Mouse (Mus musculus): Measurements from ENCODE around the gene Eif4e3. TPM values are rescaled to one million over a fixed set of nuclear protein-coding genes. Genes with fewer than 3 reads are reported as not detected.

The Eif4e3 gene
- polyA plus RNA-seq, 1 experiment = not detected

GRCm38 (mm10) chr6:99691666-99692205 is 25.2 kb upstream of the Eif4e3 start:
- TF ChIP-seq TAL1 (IDR thresholded peaks at IDR 0.05; ENCODE audit: low read length) (no peak), GATA1 (IDR thresholded peaks at IDR 0.05; ENCODE audit: low read length) (no peak)
- no peaks in the 10 kb centered on the region for H3K4me1 ChIP-seq (ENCODE audit: control insufficient read depth)
- no peaks in the 10 kb centered on the region; the same call in 1 of the 2 replicates for H3K9me3 ChIP-seq (ENCODE audit: control insufficient read depth, low read length)
- H3K4me3 ChIP-seq (replicated peaks) = no peak overlapping the region
- H3K27me3 ChIP-seq (ENCODE audit: control insufficient read depth) = peaks cover 60% of the 10 kb centered on the region
- no peaks in the 10 kb centered on the region for H3K36me3 ChIP-seq (ENCODE audit: control insufficient read depth)

- peaks cover 2% of the 10 kb centered on the region; the same call in 1 of the 2 replicates for H3K9me3 ChIP-seq (ENCODE audit: control insufficient read depth, low read length)
- H3K4me3 ChIP-seq (replicated peaks) = no peak overlapping the region
- no peaks in the 10 kb centered on the region for H3K4me1 ChIP-seq (ENCODE audit: control insufficient read depth)
- TF ChIP-seq GATA1 (IDR thresholded peaks at IDR 0.05; ENCODE audit: low read length) (no peak), TAL1 (IDR thresholded peaks at IDR 0.05; ENCODE audit: low read length) (no peak)
- H3K27me3 ChIP-seq (ENCODE audit: control insufficient read depth) = peaks cover 38% of the 10 kb centered on the region
- H3K36me3 ChIP-seq (ENCODE audit: control insufficient read depth) = no peaks in the 10 kb centered on the region
Measured at GRCm38 (mm10) chr6:99688513-99688912, 21.9 kb upstream of the Eif4e3 start.

DNA sequence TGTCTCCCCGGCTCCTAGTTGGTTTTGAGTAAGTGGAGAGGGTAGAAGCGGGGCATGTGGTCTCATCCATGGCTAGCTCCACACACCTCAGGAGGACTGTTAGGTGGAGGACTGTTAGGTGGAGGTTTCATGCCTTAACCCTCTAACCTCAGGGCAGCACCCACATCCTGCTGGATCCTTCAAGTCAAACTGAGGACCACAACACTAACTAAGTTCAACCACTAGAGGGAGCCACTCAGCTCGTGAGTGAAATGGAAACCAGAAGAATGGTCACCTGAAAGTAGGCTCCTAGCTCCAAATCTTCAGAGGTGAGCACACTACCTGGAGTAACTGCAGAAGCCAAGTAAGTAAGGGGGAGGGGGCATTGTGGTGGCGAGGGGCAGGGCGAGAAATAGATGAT is 18.3 kb upstream of the Eif4e3 start:
- Histone ChIP-seq H3K9me3 (ENCODE audit: control insufficient read depth, low read length) (peaks cover 2% of the 10 kb centered on the region; the same call in 1 of the 2 replicates), H3K4me1 (ENCODE audit: control insufficient read depth) (no peaks in the 10 kb centered on the region), H3K36me3 (ENCODE audit: control insufficient read depth) (no peaks in the 10 kb centered on the region), H3K27me3 (ENCODE audit: control insufficient read depth) (peaks cover 3% of the 10 kb centered on the region; the same call in 1 of the 2 replicates), H3K4me3 (replicated peaks) (no peak overlapping the region)
- TF ChIP-seq GATA1 (IDR thresholded peaks at IDR 0.05; ENCODE audit: low read length) = no peak
- TF ChIP-seq TAL1 (IDR thresholded peaks at IDR 0.05; ENCODE audit: low read length) = no peak

DNA sequence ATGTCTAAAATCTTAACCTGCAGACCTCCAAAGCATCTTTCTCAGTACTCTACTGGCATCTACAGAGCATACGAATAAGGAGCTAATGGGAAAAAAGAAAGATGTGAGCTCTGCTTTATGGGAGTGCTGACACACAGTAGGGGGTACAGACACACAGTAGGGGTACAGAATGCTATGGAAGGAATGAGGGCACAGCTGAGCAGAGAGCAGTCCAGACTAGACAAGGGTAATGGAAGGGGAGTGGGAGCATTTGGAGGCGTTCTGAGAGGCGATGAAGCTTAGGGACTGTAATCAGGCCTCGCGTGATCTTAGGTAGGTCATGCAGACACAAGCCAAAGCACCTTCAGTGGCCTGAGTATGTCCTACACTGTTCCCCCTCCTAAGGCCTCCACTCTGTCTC is 17.4 kb upstream of the Eif4e3 start:
- Histone ChIP-seq H3K9me3 (ENCODE audit: control insufficient read depth, low read length) (peaks cover 2% of the 10 kb centered on the region; the same call in 1 of the 2 replicates), H3K4me1 (ENCODE audit: control insufficient read depth) (no peaks in the 10 kb centered on the region), H3K36me3 (ENCODE audit: control insufficient read depth) (no peaks in the 10 kb centered on the region), H3K4me3 (replicated peaks) (no peak overlapping the region), H3K27me3 (ENCODE audit: control insufficient read depth) (no peaks in the 10 kb centered on the region)
- no peak for TF ChIP-seq GATA1 (IDR thresholded peaks at IDR 0.05; ENCODE audit: low read length)
- TF ChIP-seq TAL1 (IDR thresholded peaks at IDR 0.05; ENCODE audit: low read length) = no peak

GRCm38 (mm10) chr6:99678108-99678507 is 11.5 kb upstream of the Eif4e3 start:
- Histone ChIP-seq H3K27me3 (ENCODE audit: control insufficient read depth) (no peaks in the 10 kb centered on the region), H3K9me3 (ENCODE audit: control insufficient read depth, low read length) (no peaks in the 10 kb centered on the region), H3K36me3 (ENCODE audit: control insufficient read depth) (no peaks in the 10 kb centered on the region), H3K4me3 (replicated peaks) (no peak overlapping the region), H3K4me1 (ENCODE audit: control insufficient read depth) (no peaks in the 10 kb centered on the region)
- TF ChIP-seq GATA1 (IDR thresholded peaks at IDR 0.05; ENCODE audit: low read length) = no peak
- TF ChIP-seq TAL1 (IDR thresholded peaks at IDR 0.05; ENCODE audit: low read length) = no peak

GRCm38 (mm10) chr6:99677325-99677724 is 10.8 kb upstream of the Eif4e3 start:
- H3K9me3 ChIP-seq (ENCODE audit: control insufficient read depth, low read length) = no peaks in the 10 kb centered on the region
- no peaks in the 10 kb centered on the region for H3K36me3 ChIP-seq (ENCODE audit: control insufficient read depth)
- H3K27me3 ChIP-seq (ENCODE audit: control insufficient read depth) = no peaks in the 10 kb centered on the region
- TF ChIP-seq TAL1 (IDR thresholded peaks at IDR 0.05; ENCODE audit: low read length) = no peak
- no peak for TF ChIP-seq GATA1 (IDR thresholded peaks at IDR 0.05; ENCODE audit: low read length)
- H3K4me1 ChIP-seq (ENCODE audit: control insufficient read depth) = no peaks in the 10 kb centered on the region
- H3K4me3 ChIP-seq (replicated peaks) = no peak overlapping the region

- no peak overlapping the region for H3K4me3 ChIP-seq (replicated peaks)
- no peaks in the 10 kb centered on the region for H3K4me1 ChIP-seq (ENCODE audit: control insufficient read depth)
- H3K27me3 ChIP-seq (ENCODE audit: control insufficient read depth) = 0 out of 2 replicates have a peak, but pooled peaks cover 2% of the 10 kb centered on the region
- H3K9me3 ChIP-seq (ENCODE audit: control insufficient read depth, low read length) = no peaks in the 10 kb centered on the region
- no peaks in the 10 kb centered on the region for H3K36me3 ChIP-seq (ENCODE audit: control insufficient read depth)
- TF ChIP-seq GATA1 (IDR thresholded peaks at IDR 0.05; ENCODE audit: low read length) (no peak), TAL1 (IDR thresholded peaks at IDR 0.05; ENCODE audit: low read length) (no peak)
Measured at GRCm38 (mm10) chr6:99674482-99674881, 7.9 kb upstream of the Eif4e3 start.

GRCm38 (mm10) chr6:99671768-99672167 is 5.2 kb upstream of the Eif4e3 start:
- no peaks in the 10 kb centered on the region for H3K9me3 ChIP-seq (ENCODE audit: control insufficient read depth, low read length)
- no peaks in the 10 kb centered on the region for H3K36me3 ChIP-seq (ENCODE audit: control insufficient read depth)
- TF ChIP-seq GATA1 (IDR thresholded peaks at IDR 0.05; ENCODE audit: low read length) (no peak), TAL1 (IDR thresholded peaks at IDR 0.05; ENCODE audit: low read length) (no peak)
- H3K4me3 ChIP-seq (replicated peaks) = no peak overlapping the region
- peaks cover 18% of the 10 kb centered on the region for H3K27me3 ChIP-seq (ENCODE audit: control insufficient read depth)
- H3K4me1 ChIP-seq (ENCODE audit: control insufficient read depth) = no peaks in the 10 kb centered on the region; the same call in 1 of the 2 replicates

- peaks cover 2% of the 10 kb centered on the region; the same call in 1 of the 2 replicates for H3K4me1 ChIP-seq (ENCODE audit: control insufficient read depth)
- no peak for TF ChIP-seq TAL1 (IDR thresholded peaks at IDR 0.05; ENCODE audit: low read length)
- TF ChIP-seq GATA1 (IDR thresholded peaks at IDR 0.05; ENCODE audit: low read length) = no peak
- no peak overlapping the region for H3K4me3 ChIP-seq (replicated peaks)
- no peaks in the 10 kb centered on the region for H3K36me3 ChIP-seq (ENCODE audit: control insufficient read depth)
- H3K27me3 ChIP-seq (ENCODE audit: control insufficient read depth) = peaks cover 30% of the 10 kb centered on the region
- H3K9me3 ChIP-seq (ENCODE audit: control insufficient read depth, low read length) = no peaks in the 10 kb centered on the region
Measured at GRCm38 (mm10) chr6:99670481-99671119, 4.0 kb upstream of the Eif4e3 start.
